Mouse (Mus musculus) skeletal muscle tissue, postnatal 0 days (tissue): Measurements from ENCODE around the gene Hnrnpu. TPM values are rescaled to one million over a fixed set of nuclear protein-coding genes. Genes with fewer than 3 reads are reported as not detected.

ENCODE experiments used
- microRNA-seq, 2 experiments: library from miRNA; unstranded; fragments of <30 nt; microRNA quantifications; one replicate each; pipeline ENCODE4; 2016
- polyA plus RNA-seq: library from polyadenylated mRNA; unstranded; fragments of >200 nt; fragmentation: Nextera tagmentation; extraction: Ambion mirVana; gene quantifications from 2 replicates; pipeline ENCODE4 v1.2.1, GENCODE M21; 2015

Gene Hnrnpu
- 124 and 174 TPM in 2 replicates for polyA plus RNA-seq

DNA sequence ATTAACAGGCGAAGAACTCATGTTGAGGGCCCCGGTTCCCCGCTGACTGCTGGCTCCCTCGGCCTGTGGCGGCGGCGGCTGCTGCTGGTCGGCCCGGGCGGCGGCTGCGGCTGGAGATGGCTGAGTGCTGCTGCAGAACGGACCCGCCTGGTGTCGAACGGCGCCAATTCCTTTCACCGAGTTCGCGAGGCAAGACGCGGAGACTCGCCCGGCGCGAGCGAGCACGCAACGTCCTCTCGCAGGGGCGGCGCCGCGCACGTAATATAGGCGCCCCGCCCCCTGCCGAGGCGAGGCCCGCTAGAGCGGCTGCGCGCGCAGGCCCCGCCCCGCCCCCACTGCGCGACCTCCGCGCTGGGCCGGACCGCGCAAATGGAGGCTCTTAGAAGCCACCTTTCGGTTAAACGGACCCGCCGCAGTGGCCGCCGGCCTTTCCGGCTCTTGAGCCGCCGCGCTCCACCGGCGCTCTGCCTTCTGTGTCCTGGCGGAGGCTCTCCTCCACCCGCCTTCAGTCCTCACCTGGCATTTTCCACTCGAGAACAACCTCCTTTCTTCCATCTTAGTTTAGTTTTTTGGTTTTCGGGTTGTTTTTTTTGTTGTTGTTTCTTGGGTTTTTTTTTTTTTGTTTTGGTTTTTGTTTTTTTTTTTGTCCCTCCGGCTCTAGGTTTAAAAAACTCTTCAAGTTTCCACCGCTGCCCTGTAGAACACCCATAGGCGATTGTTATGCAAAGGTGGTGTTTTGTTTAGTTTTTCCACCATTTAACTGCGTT is at the start of gene Hnrnpu:
TSS of gene Hnrnpu (minus strand) at position 247 of the 767 bp plus-strand sequence.

DNA sequence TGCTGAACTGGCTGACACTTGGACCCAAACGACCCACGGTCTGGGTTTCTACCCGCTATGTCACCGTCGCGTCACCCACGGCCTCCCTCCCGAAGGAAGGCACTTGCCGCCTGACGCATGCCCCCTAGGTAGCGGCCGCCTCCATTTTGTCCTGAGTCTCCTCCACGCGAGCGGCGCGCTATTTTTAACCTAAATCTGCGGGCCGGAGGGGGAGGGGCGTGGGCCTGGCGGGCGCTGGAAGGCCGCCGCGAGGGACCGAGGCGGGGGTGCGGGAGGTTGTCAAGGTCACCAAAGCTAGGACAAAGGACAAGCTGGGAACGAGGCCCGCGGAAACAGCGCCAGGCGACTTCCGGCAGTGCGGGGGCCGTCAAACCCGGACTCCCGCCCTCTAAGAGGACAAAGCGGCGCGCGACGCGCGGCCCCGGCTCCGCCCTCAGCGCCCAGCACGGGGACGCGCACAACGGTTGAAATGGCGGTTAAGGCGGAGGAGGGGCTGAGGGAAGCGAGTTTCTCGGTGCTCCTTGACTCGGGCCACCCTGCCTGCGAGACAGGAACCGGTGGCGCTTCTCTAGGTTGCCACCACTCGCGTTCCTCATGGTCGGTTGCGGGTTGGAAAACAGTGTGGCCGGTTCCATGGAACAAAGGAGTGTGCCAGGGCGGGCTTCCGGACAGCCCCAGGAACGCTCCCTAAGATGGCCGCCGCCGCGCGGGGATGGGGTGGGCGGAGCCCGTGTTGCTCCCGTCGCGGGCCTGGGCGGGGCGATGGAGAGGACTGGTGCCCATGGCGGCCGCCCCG is 19.0 kb downstream of the Hnrnpu start, which contains the start of gene Cox20:
TSS of gene Cox20 (plus strand) at position 742 of the 796 bp plus-strand sequence.

Small RNA genes within 50 kb of the gene (microRNA-seq; reads per million reads assigned to microRNA genes)
- 0 reads per million in 2 experiments for gene Gm27458

Other genes starting within 250 kb of the Hnrnpu start
- 25.5 and 33.4 TPM in 2 replicates for gene Desi2, start 150.4 kb downstream of the Hnrnpu start, polyA plus RNA-seq
- 114 and 132 TPM in 2 replicates for gene Cox20, start 18.7 kb downstream of the Hnrnpu start, polyA plus RNA-seq
- gene Efcab2, start 68.3 kb upstream of the Hnrnpu start, polyA plus RNA-seq = 6.3 and 7.5 TPM in 2 replicates
- gene Kif26b, start 191.3 kb upstream of the Hnrnpu start, polyA plus RNA-seq = 0.13 and 0.18 TPM in 2 replicates